Comparison of ENCODE assay signal across 8 mouse cellular contexts in genomic region chr11:116219885-116220284, GRCm38 (mm10). TPM values are rescaled to one million over a fixed set of nuclear protein-coding genes. Genes with fewer than 3 reads are reported as not detected.
DNase-seq lines count a peak whose midpoint lies in the region; ATAC-seq and TF ChIP-seq lines count a peak whose summit lies in the region.

No protein-coding gene starts in this region.

- no peak for ATAC-seq in hindbrain, postnatal 0 days
- ATAC-seq in liver, embryonic 14.5 days (ENCODE audit: insufficient read depth): peak; percentile 34; the same call in 1 of the 2 replicates

- no peaks in the 10 kb centered on the region for H3K36me3 ChIP-seq in hindbrain, postnatal 0 days (ENCODE audit: insufficient read depth, low read length)
- no peaks in the 10 kb centered on the region for H3K36me3 ChIP-seq in liver, embryonic 14.5 days (replicated peaks; ENCODE audit: control insufficient read depth, insufficient read depth, low read depth)

- peaks cover 6% of the 10 kb centered on the region for H3K4me1 ChIP-seq in embryonic fibroblast, embryonic 13.5 days (ENCODE audit: control insufficient read depth, insufficient read depth, low read length)
- peaks cover 5% of the 10 kb centered on the region; the same call in 1 of the 2 replicates for H3K4me1 ChIP-seq in hindbrain, postnatal 0 days (ENCODE audit: insufficient read depth, low read length)
- H3K4me1 ChIP-seq in liver, embryonic 14.5 days (replicated peaks; ENCODE audit: control insufficient read depth in 2 of 2, insufficient read depth in 2 of 2, low read length in 1 of 2): peaks cover 3 to 14% of the 10 kb centered on the region in 2 experiments; a peak in 3 of 4 replicates

- no peak overlapping the region for H3K9ac ChIP-seq in hindbrain, postnatal 0 days (replicated peaks; ENCODE audit: low read length)
- H3K9ac ChIP-seq in liver, embryonic 14.5 days (replicated peaks): no peak overlapping the region

- peak; percentile 49; the same call in 1 of the 2 replicates for TF ChIP-seq CTCF in embryonic fibroblast, embryonic 13.5 days (IDR thresholded peaks at IDR 0.05; ENCODE audit: borderline replicate concordance, insufficient read depth, low read length)
- peak; percentile 69 for TF ChIP-seq CTCF in hindbrain, postnatal 0 days (IDR thresholded peaks at IDR 0.05; ENCODE audit: low read depth)
- TF ChIP-seq CTCF in liver, embryonic 14.5 days (IDR thresholded peaks at IDR 0.05; ENCODE audit: low read depth): peak; percentile 83

- DNase-seq in ovary, postnatal 36 days (ENCODE audit: low spot score): peak; percentile 52
- DNase-seq in ovary, postnatal 10 days (ENCODE audit: low spot score): no peak
- DNase-seq in adrenal gland, postnatal 10 days: peak; percentile 87
- peak; percentile 62 for DNase-seq in hindbrain, postnatal 0 days (ENCODE audit: low spot score)
- DNase-seq in liver, embryonic 14.5 days (ENCODE audit: low read depth in 3 of 3, low spot score in 3 of 3): peak; percentile 30 to 52 (median 37)
- DNase-seq in retina, postnatal 1 day: peak; percentile 85
- DNase-seq in right cerebral cortex, postnatal 14 days: no peak

- no peak overlapping the region for H3K4me3 ChIP-seq in embryonic fibroblast, embryonic 13.5 days (ENCODE audit: insufficient read depth, low read length)
- no peak overlapping the region for H3K4me3 ChIP-seq in hindbrain, postnatal 0 days (ENCODE audit: low read length)
- H3K4me3 ChIP-seq in liver, embryonic 14.5 days (ENCODE audit: insufficient read depth in 1 of 2, low read depth in 2 of 2, low read length in 2 of 2): no peak overlapping the region

- 36% methylated on average over 4 of the region's 4 CpGs for WGBS in hindbrain, postnatal 0 days
- 12% methylated on average over 4 of the region's 4 CpGs for WGBS in liver, embryonic 14.5 days (ENCODE audit: insufficient replicate concordance)

- H3K27me3 ChIP-seq in hindbrain, postnatal 0 days (ENCODE audit: insufficient read depth, low read length): peaks cover 25% of the 10 kb centered on the region; the same call in 1 of the 2 replicates
- peaks cover 38% of the 10 kb centered on the region for H3K27me3 ChIP-seq in liver, embryonic 14.5 days (ENCODE audit: control insufficient read depth, insufficient read depth, low read length)

- TF ChIP-seq POLR2A in embryonic fibroblast, embryonic 13.5 days (IDR thresholded peaks at IDR 0.05; ENCODE audit: low read depth, low read length): no peak

- H3K4me2 ChIP-seq in hindbrain, postnatal 0 days (ENCODE audit: low read depth, low read length): no peak overlapping the region
- no peak overlapping the region for H3K4me2 ChIP-seq in liver, embryonic 14.5 days (ENCODE audit: low read depth)

- no peaks in the 10 kb centered on the region for H3K9me3 ChIP-seq in hindbrain, postnatal 0 days (ENCODE audit: low read length)
- H3K9me3 ChIP-seq in liver, embryonic 14.5 days (ENCODE audit: control insufficient read depth, low read length): no peaks in the 10 kb centered on the region

- no peak overlapping the region for H3K27ac ChIP-seq in embryonic fibroblast, embryonic 13.5 days (ENCODE audit: insufficient read depth, low read length)
- H3K27ac ChIP-seq in hindbrain, postnatal 0 days: no peak overlapping the region
- H3K27ac ChIP-seq in liver, embryonic 14.5 days: no peak overlapping the region

- TF ChIP-seq EP300 in liver, embryonic 14.5 days (IDR thresholded peaks at IDR 0.05; ENCODE audit: low read depth): no peak

RNA-seq across cellular contexts. Expression of gene Evpl, which starts 18.0 kb away (rescaled TPM):
- 1 to 10 TPM; 1.4 to 1.7 TPM for total RNA-seq in adrenal gland, postnatal 10 days (2021)
- 0.16 TPM in 1 of 2 replicates, not detected in the other for polyA plus RNA-seq in embryonic fibroblast, embryonic 13.5 days (2011; ENCODE audit: insufficient read length, low read depth, missing spikeins)
- 2.8 and 2.9 TPM in 2 replicates for total RNA-seq in hindbrain, postnatal 0 days (2014; rRNA removed)
- 1.6 TPM in 2 replicates for polyA plus RNA-seq in hindbrain, postnatal 0 days (2015; fragmentation: Nextera tagmentation; extraction: Ambion mirVana)
- 0.03 and 0.09 TPM in 2 replicates for polyA plus RNA-seq in liver, embryonic 14.5 days (2012; rRNA removed)
- 0.04 and 0.13 TPM in 2 replicates for polyA plus RNA-seq in liver, embryonic 14.5 days (2014; fragmentation: Nextera tagmentation; extraction: Ambion mirVana)

RNA-seq across cellular contexts. Expression of gene Acox1, which starts 21.0 kb away (rescaled TPM):
- 100 to 1,000 TPM; 177 to 242 TPM for total RNA-seq in adrenal gland, postnatal 10 days (2021)
- polyA plus RNA-seq in embryonic fibroblast, embryonic 13.5 days (2011; ENCODE audit: insufficient read length, low read depth, missing spikeins): 51.3 and 54.3 TPM in 2 replicates
- total RNA-seq in hindbrain, postnatal 0 days (2014; rRNA removed): 109 and 112 TPM in 2 replicates
- 63.4 and 65.0 TPM in 2 replicates for polyA plus RNA-seq in hindbrain, postnatal 0 days (2015; fragmentation: Nextera tagmentation; extraction: Ambion mirVana)
- 12.3 and 14.8 TPM in 2 replicates for polyA plus RNA-seq in liver, embryonic 14.5 days (2012; rRNA removed)
- polyA plus RNA-seq in liver, embryonic 14.5 days (2014; fragmentation: Nextera tagmentation; extraction: Ambion mirVana): 16.6 and 18.6 TPM in 2 replicates

RNA-seq across cellular contexts. Expression of gene Ten1, which starts 21.2 kb away (rescaled TPM):
- total RNA-seq in adrenal gland, postnatal 10 days (2021): 10 to 100 TPM; 17.8 to 24.4 TPM
- 9.8 and 16.3 TPM in 2 replicates for polyA plus RNA-seq in embryonic fibroblast, embryonic 13.5 days (2011; ENCODE audit: insufficient read length, low read depth, missing spikeins)
- total RNA-seq in hindbrain, postnatal 0 days (2014; rRNA removed): 66.6 and 74.8 TPM in 2 replicates
- polyA plus RNA-seq in hindbrain, postnatal 0 days (2015; fragmentation: Nextera tagmentation; extraction: Ambion mirVana): 101 and 110 TPM in 2 replicates
- 17.7 and 19.6 TPM in 2 replicates for polyA plus RNA-seq in liver, embryonic 14.5 days (2012; rRNA removed)
- polyA plus RNA-seq in liver, embryonic 14.5 days (2014; fragmentation: Nextera tagmentation; extraction: Ambion mirVana): 27.3 and 29.3 TPM in 2 replicates

RNA-seq across cellular contexts. Expression of gene Fbf1, which starts 51.9 kb away (rescaled TPM):
- 10 to 100 TPM; 26.5 to 34.4 TPM for total RNA-seq in adrenal gland, postnatal 10 days (2021)
- polyA plus RNA-seq in embryonic fibroblast, embryonic 13.5 days (2011; ENCODE audit: insufficient read length, low read depth, missing spikeins): 34.5 and 42.3 TPM in 2 replicates
- 68.1 and 73.5 TPM in 2 replicates for total RNA-seq in hindbrain, postnatal 0 days (2014; rRNA removed)
- 33.8 and 35.3 TPM in 2 replicates for polyA plus RNA-seq in hindbrain, postnatal 0 days (2015; fragmentation: Nextera tagmentation; extraction: Ambion mirVana)
- 5.8 and 8.7 TPM in 2 replicates for polyA plus RNA-seq in liver, embryonic 14.5 days (2012; rRNA removed)
- polyA plus RNA-seq in liver, embryonic 14.5 days (2014; fragmentation: Nextera tagmentation; extraction: Ambion mirVana): 3.1 and 3.5 TPM in 2 replicates

RNA-seq across cellular contexts. Expression of gene Srp68, which starts 54.1 kb away (rescaled TPM):
- 10 to 100 TPM; 63.3 to 64.9 TPM for total RNA-seq in adrenal gland, postnatal 10 days (2021)
- 71.1 and 71.4 TPM in 2 replicates for polyA plus RNA-seq in embryonic fibroblast, embryonic 13.5 days (2011; ENCODE audit: insufficient read length, low read depth, missing spikeins)
- total RNA-seq in hindbrain, postnatal 0 days (2014; rRNA removed): 18.3 and 22.5 TPM in 2 replicates
- 50.4 and 50.8 TPM in 2 replicates for polyA plus RNA-seq in hindbrain, postnatal 0 days (2015; fragmentation: Nextera tagmentation; extraction: Ambion mirVana)
- 31.9 and 37.6 TPM in 2 replicates for polyA plus RNA-seq in liver, embryonic 14.5 days (2012; rRNA removed)
- 28.8 and 33.8 TPM in 2 replicates for polyA plus RNA-seq in liver, embryonic 14.5 days (2014; fragmentation: Nextera tagmentation; extraction: Ambion mirVana)

Comparison
In these comparisons a context has a peak if more than half of its experiments do, and no peak if none do; other contexts are left out.
1. DNase-seq: peak in ovary, postnatal 36 days (single experiment), adrenal gland, postnatal 10 days (single experiment), hindbrain, postnatal 0 days (single experiment), liver, embryonic 14.5 days (3 of 3) and retina, postnatal 1 day (single experiment); none in ovary, postnatal 10 days (single experiment) and right cerebral cortex, postnatal 14 days (single experiment).
2. Peak in every context shown above with its lines, with median percentiles within 50 percentile points of each other: CTCF ChIP-seq.